Mouse (Mus musculus) gastrocnemius, postnatal 4 days (tissue): ENCODE measurements around the gene Unc13a. TPM values are rescaled to one million over a fixed set of nuclear protein-coding genes. Genes with fewer than 3 reads are reported as not detected.

Experiments
- DNase-seq, 2 experiments: peaks; one replicate each; pipeline ENCODE4 v3.0.0; 2021 to 2022; ENCODE audit warnings: low spot score in 2 of 2, mixed read lengths in 2 of 2
- total RNA-seq, 2 experiments: library from RNA; stranded (reverse); gene quantifications; 2 replicates each; pipeline ENCODE4 v1.2.3; 2021

Unc13a gene
- total RNA-seq, 2 experiments from 2014 or later, result 0.22 to 0.47 TPM

DNA sequence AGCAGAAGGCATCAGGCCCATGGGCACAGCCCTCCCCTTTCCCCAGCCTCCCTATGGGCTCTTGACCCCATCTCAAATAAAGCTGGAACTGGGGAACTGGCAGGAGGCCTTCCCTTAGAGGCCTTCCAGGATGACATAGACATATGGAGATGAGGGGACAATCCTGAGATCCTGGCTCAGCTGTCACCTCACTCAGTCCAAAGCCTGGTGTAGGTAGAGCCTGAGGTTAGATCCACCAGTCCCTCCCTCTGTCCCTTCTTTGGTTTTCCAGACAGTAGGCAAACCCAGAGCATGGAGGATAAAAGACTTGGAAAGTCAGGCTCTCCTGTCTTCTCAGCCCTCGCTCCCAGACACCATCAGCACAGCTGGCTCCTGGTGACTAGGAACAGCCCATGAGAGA lies 4.7 kb downstream of the Unc13a start:
- DNase-seq, result no peak

DNA sequence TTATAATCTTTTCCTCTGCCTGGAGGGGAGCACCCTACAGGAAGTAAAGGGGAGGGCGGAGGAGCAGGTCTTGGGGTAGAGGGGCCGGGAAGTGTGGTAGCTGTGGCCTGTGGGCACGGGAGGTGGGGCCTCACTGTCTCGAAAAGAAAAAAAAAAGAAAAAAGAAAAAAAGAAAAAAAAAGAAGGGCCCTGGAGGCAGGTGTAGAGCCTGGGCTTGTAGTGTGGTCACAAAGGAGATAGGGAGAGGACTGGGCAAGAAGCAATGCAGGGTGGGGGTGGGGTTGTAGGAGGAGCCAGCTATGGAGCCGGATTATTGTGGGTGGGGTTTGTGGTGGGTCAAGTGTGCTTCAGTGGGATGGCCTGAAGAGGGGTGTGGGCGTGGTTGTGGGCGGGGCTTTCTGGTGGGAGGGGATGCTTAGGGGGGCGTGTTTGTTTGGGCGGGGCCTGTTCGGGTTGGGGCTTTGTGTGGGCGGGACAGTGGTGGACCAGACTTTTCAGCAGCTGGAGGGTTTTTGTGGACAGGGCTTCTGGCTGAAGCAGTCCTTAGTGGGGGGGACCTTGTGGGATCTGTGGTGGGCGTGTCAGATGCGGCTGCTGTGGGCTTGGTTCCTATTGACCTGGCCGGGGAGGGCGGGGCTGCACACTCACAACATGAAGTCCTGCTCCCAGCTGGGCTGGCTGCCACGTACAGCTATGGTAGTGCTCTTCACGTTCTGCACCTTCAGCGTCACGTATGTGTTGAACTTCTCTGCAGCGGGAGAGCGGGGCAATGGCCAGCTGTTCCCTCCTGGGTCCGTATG lies 6.0 kb downstream of the Unc13a start:
- DNase-seq, result peak in 1 of 2 experiments; percentile 54

- DNase-seq, result peak; percentile 74 to 82
Measured at GRCm38 (mm10) chr8:71660325-71661120, 11.0 kb downstream of the Unc13a start.

- no peak for DNase-seq
Measured at GRCm38 (mm10) chr8:71659751-71660150, 11.8 kb downstream of the Unc13a start.

GRCm38 (mm10) chr8:71658515-71659049 lies 13.0 kb downstream of the Unc13a start:
- no peak for DNase-seq

GRCm38 (mm10) chr8:71657816-71658215 lies 13.7 kb downstream of the Unc13a start:
- DNase-seq, result no peak

- DNase-seq, result no peak
Measured at GRCm38 (mm10) chr8:71654600-71654999, 17.0 kb downstream of the Unc13a start.

DNA sequence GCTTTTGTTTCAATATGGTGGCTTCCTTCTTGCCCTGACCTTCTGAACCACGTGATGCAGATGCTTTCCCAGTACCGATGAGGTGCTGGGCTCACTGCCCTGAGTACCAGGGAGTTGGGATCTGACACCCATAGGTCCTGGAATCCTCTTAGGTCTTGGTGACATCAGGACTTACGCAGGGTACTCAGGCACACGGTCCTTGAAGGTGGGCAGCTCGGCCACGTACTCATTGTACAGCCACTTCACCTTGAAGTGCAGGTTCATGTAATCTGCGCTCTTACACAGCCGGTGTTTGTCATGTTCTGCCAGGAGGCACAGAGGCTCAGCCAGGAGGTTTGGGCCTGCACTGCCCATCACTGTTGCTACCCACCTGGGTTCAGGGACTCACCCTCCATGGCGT lies 26.0 kb downstream of the Unc13a start:
- no peak for DNase-seq

- no peak for DNase-seq
Measured at GRCm38 (mm10) chr8:71639318-71639717, 32.2 kb downstream of the Unc13a start.

GRCm38 (mm10) chr8:71638321-71638720 lies 33.2 kb downstream of the Unc13a start:
- DNase-seq, result no peak

- no peak for DNase-seq
Measured at GRCm38 (mm10) chr8:71637149-71638095, 34.1 kb downstream of the Unc13a start.

- DNase-seq, result no peak
Measured at GRCm38 (mm10) chr8:71633981-71634667, 37.4 kb downstream of the Unc13a start.

DNA sequence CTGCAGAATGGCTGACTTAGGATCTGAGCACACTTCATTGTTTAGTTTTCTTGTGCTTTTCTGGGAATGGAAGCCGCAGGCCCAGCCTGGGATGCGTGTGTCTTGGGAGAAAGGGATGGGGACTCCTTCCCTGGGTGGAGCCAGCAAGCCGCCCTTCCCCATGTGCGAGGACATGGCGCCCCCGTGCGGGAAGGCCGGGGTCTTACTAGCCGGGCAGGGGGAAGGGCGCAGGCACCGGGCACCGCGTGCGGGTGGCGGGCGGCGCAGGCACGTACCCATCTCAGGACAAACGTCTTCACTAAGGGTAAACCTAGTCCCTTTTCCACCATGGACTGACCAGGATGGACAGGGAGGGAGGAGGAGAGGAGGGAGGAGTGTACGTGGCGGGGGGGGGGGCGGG lies 38.4 kb downstream of the Unc13a start:
- peak in 1 of 2 experiments; percentile 48 for DNase-seq

GRCm38 (mm10) chr8:71631897-71632296 lies 39.7 kb downstream of the Unc13a start:
- no peak for DNase-seq

DNA sequence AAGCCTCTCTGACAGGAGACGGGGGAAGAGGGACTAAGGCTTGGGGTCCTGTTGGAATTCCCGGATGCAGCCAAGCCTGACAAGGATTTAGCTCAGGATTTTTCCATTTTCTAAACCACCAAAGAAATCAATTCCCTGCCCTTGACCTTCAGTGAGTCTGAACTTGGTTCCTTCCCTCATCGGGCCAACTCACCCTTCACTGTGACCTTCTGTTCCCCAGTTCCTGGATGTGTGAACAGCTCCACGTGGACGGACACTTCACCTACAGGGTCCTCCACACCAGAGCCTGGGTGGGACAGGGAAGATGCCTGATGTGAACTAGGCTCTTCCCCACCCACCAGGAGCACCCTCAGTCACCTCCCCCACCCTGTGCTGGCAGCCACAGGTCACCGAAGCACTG lies 40.8 kb downstream of the Unc13a start:
- no peak for DNase-seq

DNA sequence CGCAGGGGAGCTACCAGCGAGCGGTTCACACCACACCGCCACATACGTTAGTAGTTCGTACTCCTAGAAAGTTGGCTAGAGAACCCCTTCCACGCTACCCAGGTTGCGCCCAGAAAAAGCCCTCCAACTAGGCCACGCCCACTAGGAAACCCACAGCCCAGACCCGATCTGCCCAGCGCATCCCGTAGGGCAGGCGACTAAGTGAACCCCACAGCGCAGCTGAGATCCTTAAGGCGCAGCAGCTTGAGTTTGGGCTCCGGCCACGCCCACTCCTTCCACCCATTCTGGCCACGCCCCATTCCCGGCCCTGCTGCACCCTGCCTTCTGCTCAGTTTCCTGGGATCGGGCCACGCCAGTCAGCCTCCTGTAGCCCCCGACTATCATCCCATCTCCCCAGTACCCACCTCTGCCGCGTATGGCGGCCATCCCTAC lies 41.8 kb downstream of the Unc13a start:
- peak in 1 of 2 experiments; percentile 40 for DNase-seq

DNA sequence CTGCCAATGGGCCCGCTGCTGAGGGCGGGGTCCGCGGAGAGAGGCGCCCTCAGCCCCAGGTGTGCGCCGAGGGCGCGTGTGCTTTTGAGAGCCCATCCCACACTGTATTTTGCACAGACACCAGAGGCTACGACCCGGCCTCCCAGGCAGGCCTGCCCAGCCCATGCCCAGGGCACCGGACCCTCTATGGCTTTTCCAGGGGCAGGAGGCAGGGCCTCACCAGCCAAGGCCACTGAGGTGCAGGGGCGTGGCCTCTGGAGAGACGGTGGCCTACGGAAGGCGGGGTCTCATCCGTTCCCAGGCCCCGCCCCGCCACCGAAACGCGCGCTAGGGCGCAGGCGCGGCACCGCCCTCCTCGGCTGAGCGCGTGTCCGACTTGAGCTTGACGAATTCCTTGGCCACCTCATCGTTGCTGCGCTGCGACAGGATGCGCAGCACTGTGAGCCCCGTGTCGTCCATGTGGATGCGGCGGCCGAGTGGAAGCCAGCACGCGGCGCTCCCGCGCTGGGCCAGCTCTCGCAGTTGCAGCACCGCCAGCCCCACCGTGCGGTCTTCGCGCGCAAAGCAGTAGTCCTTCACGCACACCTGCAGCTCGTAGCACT lies 42.4 kb downstream of the Unc13a start:
- DNase-seq, result peak; percentile 86 to 88

DNA sequence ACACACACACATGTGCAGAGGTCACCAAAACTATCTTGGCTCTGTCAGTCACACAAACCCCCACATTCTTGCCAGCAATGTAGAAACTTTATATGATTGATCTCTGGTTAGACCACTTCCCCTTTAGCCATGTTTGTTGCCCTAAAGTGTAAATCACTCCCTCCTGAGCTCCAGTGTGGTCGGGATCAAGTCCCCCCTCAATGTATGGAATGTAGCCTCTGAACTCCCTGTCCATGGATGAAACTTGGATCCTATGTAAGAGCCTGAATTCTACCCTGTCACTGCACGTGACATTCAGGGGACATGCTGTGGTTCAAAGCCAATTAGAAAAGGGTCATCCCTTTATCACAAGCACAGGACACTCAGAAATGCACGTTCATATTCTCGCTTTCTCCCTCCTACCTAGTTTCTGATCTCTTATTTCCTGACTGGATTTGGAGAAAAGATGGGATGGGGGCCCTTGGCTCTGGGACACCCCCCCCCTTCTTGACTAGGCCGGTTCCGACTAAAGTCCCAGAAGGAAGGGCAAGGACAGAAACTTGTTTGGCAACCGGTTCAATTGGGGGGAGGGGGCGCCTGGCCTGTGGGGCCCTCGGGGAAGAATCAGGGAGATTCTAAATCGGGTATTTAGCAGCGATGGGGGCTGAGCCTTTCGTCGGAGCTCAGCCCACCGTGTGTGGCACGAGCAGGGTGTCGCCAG lies 43.0 kb downstream of the Unc13a start:
- DNase-seq, result no peak
